Mouse (Mus musculus): Measurements from ENCODE around the gene Tcirg1. TPM values are rescaled to one million over a fixed set of nuclear protein-coding genes. Genes with fewer than 3 reads are reported as not detected.

Tcirg1 gene
- polyA plus RNA-seq, 1 experiment from 2014 or later = 52.9 TPM

DNA sequence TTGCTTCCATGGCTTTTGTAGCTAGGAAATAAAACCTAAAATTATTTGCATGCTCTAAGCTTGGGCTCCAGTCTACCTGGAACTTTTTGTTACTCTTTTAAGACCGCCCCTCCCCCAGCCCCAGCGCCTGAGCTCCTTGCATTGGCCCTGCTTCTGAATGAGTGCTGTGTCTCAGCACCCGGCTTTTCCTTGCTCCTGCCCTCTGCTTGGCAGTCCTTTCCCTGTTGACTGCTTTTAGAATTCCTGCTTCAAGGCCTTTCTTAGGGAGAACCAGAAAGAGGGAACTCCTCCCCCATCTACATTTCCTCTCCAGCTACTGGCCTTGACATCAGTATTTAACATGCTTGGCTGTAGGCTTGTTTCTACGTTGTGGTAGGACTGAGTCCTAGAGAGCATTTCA lies 51.3 kb downstream of the Tcirg1 start:
- Histone ChIP-seq H3K4me1 (peaks cover 43% of the 10 kb centered on the region), H3K27me3 (no peaks in the 10 kb centered on the region), H3K27ac (peak overlapping the region; percentile 69), H3K36me3 (0 out of 2 replicates have a peak, but pooled peaks cover under 1% of the 10 kb centered on the region), H3K4me3 (peak overlapping the region; percentile 7; the same call in 1 of the 2 replicates), H3K4me2 (replicated peaks) (peak overlapping the region; percentile 48), H3K9ac (peak overlapping the region; percentile 25; the same call in 1 of the 2 replicates), H3K9me3 (no peaks in the 10 kb centered on the region)
- no peak for ATAC-seq (ENCODE audit: low FRiP score, low read depth)
- WGBS = 19% methylated on average over 4 of the region's 4 CpGs

DNA sequence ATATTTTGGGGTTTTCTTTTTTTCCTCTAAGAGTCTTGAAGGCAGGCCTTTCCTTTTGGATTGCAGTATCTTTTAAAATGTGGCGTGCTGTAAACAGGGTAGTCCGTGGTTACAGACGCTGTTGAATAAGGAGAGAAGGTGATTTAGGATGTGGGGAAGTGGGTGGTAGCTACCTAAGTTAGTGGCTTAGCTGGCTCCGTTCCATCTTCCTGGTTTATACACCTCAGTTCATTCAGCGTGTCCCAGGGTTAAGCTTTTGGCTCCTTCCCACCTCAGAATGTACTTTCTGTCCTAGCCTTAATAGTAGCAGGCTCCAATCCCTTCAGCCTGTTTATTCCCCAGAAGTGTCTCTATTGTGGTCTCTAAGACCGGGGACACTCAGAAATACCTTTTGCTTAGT lies 51.8 kb downstream of the Tcirg1 start:
- H3K27me3 ChIP-seq = no peaks in the 10 kb centered on the region
- H3K4me1 ChIP-seq = peaks cover 43% of the 10 kb centered on the region
- no peak for ATAC-seq (ENCODE audit: low FRiP score, low read depth)
- no peaks in the 10 kb centered on the region for H3K9me3 ChIP-seq
- H3K27ac ChIP-seq = peak overlapping the region; percentile 69
- H3K4me3 ChIP-seq = peak overlapping the region; percentile 7; the same call in 1 of the 2 replicates
- H3K9ac ChIP-seq = no peak overlapping the region; the same call in 1 of the 2 replicates
- H3K36me3 ChIP-seq = no peaks in the 10 kb centered on the region
- 48% methylated on average over 6 of the region's 6 CpGs for WGBS
- H3K4me2 ChIP-seq (replicated peaks) = peak overlapping the region; percentile 48

GRCm38 (mm10) chr19:3853891-3854290 lies 53.0 kb downstream of the Tcirg1 start:
- Histone ChIP-seq H3K4me1 (peaks cover 43% of the 10 kb centered on the region), H3K4me3 (no peak overlapping the region), H3K36me3 (no peaks in the 10 kb centered on the region), H3K4me2 (replicated peaks) (peak overlapping the region; percentile 74), H3K27me3 (no peaks in the 10 kb centered on the region), H3K9me3 (no peaks in the 10 kb centered on the region), H3K27ac (no peak overlapping the region; the same call in 1 of the 2 replicates), H3K9ac (no peak overlapping the region)
- ATAC-seq (ENCODE audit: low FRiP score, low read depth) = no peak
- WGBS = 65% methylated on average over 1 of the region's 1 CpGs

- Histone ChIP-seq H3K27me3 (no peaks in the 10 kb centered on the region), H3K36me3 (no peaks in the 10 kb centered on the region), H3K4me2 (replicated peaks) (peak overlapping the region; percentile 74), H3K27ac (no peak overlapping the region), H3K9ac (no peak overlapping the region), H3K9me3 (no peaks in the 10 kb centered on the region), H3K4me3 (peak overlapping the region; percentile 92), H3K4me1 (peaks cover 46% of the 10 kb centered on the region)
- WGBS = 89% methylated on average over 10 of the region's 10 CpGs
- no peak for ATAC-seq (ENCODE audit: low FRiP score, low read depth)
Measured at GRCm38 (mm10) chr19:3853121-3853520, 53.8 kb downstream of the Tcirg1 start.

DNA sequence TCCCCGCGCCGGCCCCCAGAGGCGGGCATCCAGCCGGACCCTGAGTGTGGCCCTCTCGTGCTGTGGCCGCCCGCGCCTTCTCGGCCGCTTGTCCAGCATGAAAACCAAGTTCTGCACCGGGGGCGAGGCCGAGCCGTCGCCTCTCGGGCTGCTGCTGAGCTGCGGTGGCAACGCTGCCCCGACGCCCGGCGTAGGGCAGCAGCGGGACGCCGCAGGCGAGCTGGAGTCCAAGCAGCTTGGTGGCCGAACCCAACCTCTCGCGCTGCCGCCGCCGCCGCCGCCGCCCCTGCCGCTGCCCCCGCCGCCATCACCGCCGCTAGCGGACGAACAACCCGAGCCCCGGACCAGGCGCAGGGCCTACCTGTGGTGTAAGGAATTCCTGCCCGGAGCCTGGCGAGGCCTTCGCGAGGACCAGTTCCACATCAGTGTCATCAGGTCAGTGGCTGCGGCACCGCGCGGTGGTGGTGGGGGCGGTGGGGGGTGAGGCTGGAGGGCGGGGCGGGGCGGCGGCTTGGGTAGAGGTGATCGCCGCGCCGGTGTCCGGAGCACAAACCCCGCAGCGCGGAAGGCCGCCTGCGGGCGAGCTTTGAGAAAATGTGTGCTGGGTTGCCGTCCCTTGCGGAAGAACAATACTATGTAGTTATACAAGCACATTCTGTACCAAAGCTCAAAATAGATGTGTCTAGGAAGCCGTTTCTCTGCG lies 54.8 kb downstream of the Tcirg1 start:
- no peaks in the 10 kb centered on the region for H3K9me3 ChIP-seq
- under 1% methylated on average over 61 of the region's 74 CpGs for WGBS
- no peak; the same call in 1 of the 2 replicates for ATAC-seq (ENCODE audit: low FRiP score, low read depth)
- H3K36me3 ChIP-seq = no peaks in the 10 kb centered on the region
- H3K27ac ChIP-seq = peak overlapping the region; percentile 97
- no peaks in the 10 kb centered on the region for H3K27me3 ChIP-seq
- peak overlapping the region; percentile 74 for H3K4me2 ChIP-seq (replicated peaks)
- peak overlapping the region; percentile 92 for H3K4me3 ChIP-seq
- peaks cover 44% of the 10 kb centered on the region for H3K4me1 ChIP-seq
- H3K9ac ChIP-seq = peak overlapping the region; percentile 93

DNA sequence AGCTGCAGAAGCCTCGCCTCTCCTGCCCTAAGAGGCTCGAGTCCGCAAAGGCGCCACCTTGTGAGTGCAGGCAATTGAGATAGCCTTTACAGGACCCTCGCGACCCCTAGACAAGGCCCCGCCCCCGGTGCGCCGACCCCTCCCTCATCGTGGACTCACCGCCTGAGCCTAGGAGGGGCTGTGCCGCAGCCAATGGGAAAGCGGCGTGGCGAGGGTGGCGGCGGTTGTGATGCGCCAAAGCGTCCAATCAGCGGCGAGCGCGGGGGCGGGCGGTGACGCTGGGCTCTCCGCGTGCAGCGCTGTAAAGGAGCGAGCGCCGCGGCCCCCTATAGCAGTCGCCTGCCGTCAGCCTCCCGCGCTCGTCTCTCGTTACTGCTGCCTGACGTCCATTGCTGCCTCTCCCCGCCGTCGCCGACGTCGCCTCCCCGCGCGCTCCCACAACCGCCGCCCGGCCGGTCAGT lies 55.4 kb downstream of the Tcirg1 start, which contains the start of gene Chka:
Chka (plus strand) TSS at position 272 of the 461 bp plus-strand sequence.
- under 1% methylated on average over 54 of the region's 54 CpGs for WGBS
- peak within 1 kb of the TSS; percentile 74 for H3K4me2 ChIP-seq (replicated peaks)
- H3K4me1 ChIP-seq = peaks cover 41% of the 10 kb centered on the region
- peak within 1 kb of the TSS; percentile 97 for H3K27ac ChIP-seq
- no peaks in the 10 kb centered on the region for H3K9me3 ChIP-seq
- H3K27me3 ChIP-seq = peaks cover 3% of the 10 kb centered on the region; the same call in 1 of the 2 replicates
- peak within 1 kb of the TSS; percentile 92 for H3K4me3 ChIP-seq
- peak; percentile 98 for ATAC-seq (ENCODE audit: low FRiP score, low read depth)
- peak within 1 kb of the TSS; percentile 93 for H3K9ac ChIP-seq
- no peaks in the 10 kb centered on the region for H3K36me3 ChIP-seq

- peak; percentile 2; the same call in 1 of the 2 replicates for ATAC-seq (ENCODE audit: low FRiP score, low read depth)
- Histone ChIP-seq H3K27me3 (peaks cover 4% of the 10 kb centered on the region; the same call in 1 of the 2 replicates), H3K4me3 (peak overlapping the region; percentile 92), H3K4me2 (replicated peaks) (peak overlapping the region; percentile 74), H3K9ac (peak overlapping the region; percentile 93), H3K4me1 (peaks cover 39% of the 10 kb centered on the region), H3K36me3 (no peaks in the 10 kb centered on the region), H3K27ac (peak overlapping the region; percentile 39; the same call in 1 of the 2 replicates), H3K9me3 (no peaks in the 10 kb centered on the region)
- WGBS = 8% methylated on average over 19 of the region's 19 CpGs
Measured at GRCm38 (mm10) chr19:3850847-3851469, 56.0 kb downstream of the Tcirg1 start.

DNA sequence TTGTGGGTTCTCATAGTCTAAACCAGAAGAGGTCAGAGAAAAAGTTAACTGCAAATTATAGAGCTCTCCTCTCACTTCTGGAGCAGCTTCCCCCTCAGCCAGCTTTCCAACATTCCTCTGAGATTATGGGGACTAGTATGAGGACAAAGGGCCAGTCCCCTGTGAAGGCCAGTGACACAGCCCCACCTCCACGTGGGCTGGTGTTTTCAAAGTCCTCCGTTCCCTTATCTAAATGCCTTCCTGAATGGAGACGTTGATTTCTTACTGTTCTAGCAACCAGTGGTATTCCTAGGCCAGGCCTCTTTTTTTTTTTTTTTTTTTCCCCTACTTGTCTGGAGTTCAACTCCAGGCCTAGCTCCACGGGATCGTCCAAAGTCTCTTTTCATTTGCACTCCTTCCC lies 56.9 kb downstream of the Tcirg1 start:
- no peaks in the 10 kb centered on the region for H3K36me3 ChIP-seq

GRCm38 (mm10) chr19:3849251-3849650 lies 57.7 kb downstream of the Tcirg1 start:
- ATAC-seq (ENCODE audit: low FRiP score, low read depth) = no peak
- Histone ChIP-seq H3K4me2 (replicated peaks) (no peak overlapping the region), H3K9ac (no peak overlapping the region), H3K36me3 (no peaks in the 10 kb centered on the region), H3K27ac (no peak overlapping the region), H3K4me1 (peaks cover 24% of the 10 kb centered on the region), H3K27me3 (peaks cover 4% of the 10 kb centered on the region; the same call in 1 of the 2 replicates), H3K4me3 (no peak overlapping the region), H3K9me3 (no peaks in the 10 kb centered on the region)
- WGBS = 76% methylated on average over 2 of the region's 2 CpGs

More for the DNA sequence above, 56.9 kb downstream of the Tcirg1 start:
- Histone ChIP-seq H3K27ac (no peak overlapping the region), H3K9ac (no peak overlapping the region), H3K4me1 (peaks cover 30% of the 10 kb centered on the region), H3K9me3 (no peaks in the 10 kb centered on the region), H3K27me3 (peaks cover 4% of the 10 kb centered on the region; the same call in 1 of the 2 replicates), H3K4me2 (replicated peaks) (no peak overlapping the region), H3K4me3 (no peak overlapping the region)
- WGBS = 47% methylated on average over 5 of the region's 5 CpGs
- no peak for ATAC-seq (ENCODE audit: low FRiP score, low read depth)

GRCm38 (mm10) chr19:3848207-3848808 lies 58.6 kb downstream of the Tcirg1 start:
- ATAC-seq (ENCODE audit: low FRiP score, low read depth) = no peak
- Histone ChIP-seq H3K9ac (no peak overlapping the region), H3K36me3 (no peaks in the 10 kb centered on the region), H3K4me1 (peaks cover 14% of the 10 kb centered on the region), H3K9me3 (no peaks in the 10 kb centered on the region), H3K27ac (no peak overlapping the region), H3K4me2 (replicated peaks) (no peak overlapping the region), H3K27me3 (peaks cover 4% of the 10 kb centered on the region; the same call in 1 of the 2 replicates), H3K4me3 (no peak overlapping the region)
- 31% methylated on average over 7 of the region's 7 CpGs for WGBS

- Histone ChIP-seq H3K27me3 (peaks cover 4% of the 10 kb centered on the region; the same call in 1 of the 2 replicates), H3K27ac (no peak overlapping the region), H3K4me1 (peaks cover 10% of the 10 kb centered on the region), H3K4me3 (no peak overlapping the region), H3K9me3 (no peaks in the 10 kb centered on the region), H3K36me3 (no peaks in the 10 kb centered on the region), H3K9ac (no peak overlapping the region), H3K4me2 (replicated peaks) (no peak overlapping the region)
- WGBS = 88% methylated on average over 5 of the region's 5 CpGs
- ATAC-seq (ENCODE audit: low FRiP score, low read depth) = no peak
Measured at GRCm38 (mm10) chr19:3847711-3848110, 59.2 kb downstream of the Tcirg1 start.
